Mouse (Mus musculus) embryonic fibroblast, embryonic 13.5 days (primary cell): ENCODE results near the gene Snrpb.

ENCODE experiments used
- CTCF ChIP-seq: IDR thresholded peaks from 2 replicates; pipeline ENCODE4 v1.5.1; 2011; ENCODE audit warnings: mild to moderate bottlenecking, control low read depth, low read length, moderate library complexity, borderline replicate concordance; ENCODE audit not compliant: insufficient read depth
- POLR2A ChIP-seq: IDR thresholded peaks from 2 replicates; pipeline ENCODE4 v1.6.1; 2011; ENCODE audit warnings: low read depth, mild to moderate bottlenecking, control low read depth, low read length, moderate library complexity

- no peak for TF ChIP-seq POLR2A
- TF ChIP-seq CTCF: no peak
These were observed 860 bp downstream of the Snrpb start for GRCm38 (mm10) chr2:130178381-130178705.
